Mouse (Mus musculus) brain, embryonic 14.5 days (tissue): ENCODE data around the gene Aif1.

Source experiments
- CTCF ChIP-seq: fragments of 200-500 bp; IDR thresholded peaks from 2 replicates; pipeline ENCODE4 v1.5.1; 2012; ENCODE audit warnings: inconsistent platforms, mild to moderate bottlenecking, moderate library complexity, borderline replicate concordance; ENCODE audit not compliant: insufficient read depth, insufficient read length; ENCODE audit errors: extremely low read depth
- POLR2A ChIP-seq: fragments of 200-500 bp; IDR thresholded peaks from 2 replicates; pipeline ENCODE4 v1.6.1; 2012; ENCODE audit warnings: mild to moderate bottlenecking, inconsistent platforms, borderline replicate concordance; ENCODE audit not compliant: poor library complexity, insufficient read depth, insufficient read length, severe bottlenecking; ENCODE audit errors: extremely low read depth

GRCm38 (mm10) chr17:35202442-35202841, 26.6 kb upstream of the Aif1 start:
- TF ChIP-seq CTCF (no peak), POLR2A (no peak)
